ENCODE assay signal across 23 mouse cellular contexts in genomic region chr12:24648094-24648493, GRCm38 (mm10). TPM values are rescaled to one million over a fixed set of nuclear protein-coding genes. Genes with fewer than 3 reads are reported as not detected.
A peak's percentile ranks its signal among the peaks of the same experiment; 100 is the strongest.
DNase-seq lines count a peak whose midpoint lies in the region; ATAC-seq and TF ChIP-seq lines count a peak whose summit lies in the region.
"Had no signal": no experiment of that assay in that cellular context is flagged by ENCODE, and none has a peak within 500 bp of the region (broad histone marks: within the 10 kb centered on the region; RNA-seq: fewer than 3 reads in every experiment).

No protein-coding gene starts in this region.

- no peak overlapping the region for H3K4me2 ChIP-seq in liver, postnatal 0 days (ENCODE audit: low read depth, low read length)
- H3K4me2 ChIP-seq in midbrain, embryonic 15.5 days, result no peak overlapping the region
- no peak overlapping the region for H3K4me2 ChIP-seq in forebrain, embryonic 15.5 days (replicated peaks)
- H3K4me2 ChIP-seq: forebrain, embryonic 13.5 days; hindbrain, embryonic 14.5 days had no signal

- TF ChIP-seq EP300 in heart, adult 2 months (IDR thresholded peaks at IDR 0.05; ENCODE audit: insufficient read depth, low read depth, low read length), result no peak
- TF ChIP-seq EP300 in liver, postnatal 0 days (IDR thresholded peaks at IDR 0.05; ENCODE audit: low read depth), result no peak

- intact Hi-C loops in heart, adult 2 months (cut with DNase I), result no loop called here

- no peak for TF ChIP-seq POLR2A in heart, adult 2 months (IDR thresholded peaks at IDR 0.05; ENCODE audit: insufficient read depth, low read depth, low read length)
- TF ChIP-seq POLR2A in liver, adult 2 months (IDR thresholded peaks at IDR 0.05; ENCODE audit: extremely low read depth, insufficient read depth, low read length), result no peak

- no peaks in the 10 kb centered on the region for H3K27me3 ChIP-seq in heart, adult 2 months (ENCODE audit: control insufficient read depth, insufficient read depth, low read length)
- no peaks in the 10 kb centered on the region for H3K27me3 ChIP-seq in liver, adult 2 months (ENCODE audit: control insufficient read depth, insufficient read depth, low read length)
- H3K27me3 ChIP-seq in liver, postnatal 0 days (ENCODE audit: insufficient read depth, low read length), result no peaks in the 10 kb centered on the region
- no peaks in the 10 kb centered on the region for H3K27me3 ChIP-seq in midbrain, embryonic 15.5 days (replicated peaks)
- H3K27me3 ChIP-seq in forebrain, embryonic 15.5 days, result no peaks in the 10 kb centered on the region
- H3K27me3 ChIP-seq: forebrain, embryonic 13.5 days; Patski had no signal

- no peaks in the 10 kb centered on the region for H3K79me2 ChIP-seq in heart, adult 2 months (replicated peaks; ENCODE audit: control insufficient read depth, insufficient read depth, low read length)
- H3K79me2 ChIP-seq in liver, adult 2 months (ENCODE audit: control insufficient read depth, insufficient read depth, low read length), result peaks cover 9% of the 10 kb centered on the region; the same call in 1 of the 2 replicates

- no peak for TF ChIP-seq CTCF in heart, adult 2 months (IDR thresholded peaks at IDR 0.05)
- no peak for TF ChIP-seq CTCF in liver, adult 2 months (IDR thresholded peaks at IDR 0.05; ENCODE audit: low read depth, low read length)
- no peak for TF ChIP-seq CTCF in liver, postnatal 0 days (IDR thresholded peaks at IDR 0.05; ENCODE audit: low read depth)

- H3K4me1 ChIP-seq in heart, adult 2 months (ENCODE audit: control insufficient read depth, insufficient read depth, low read length), result peaks cover 19% of the 10 kb centered on the region
- peaks cover 22% of the 10 kb centered on the region for H3K4me1 ChIP-seq in liver, adult 2 months (ENCODE audit: control insufficient read depth, insufficient read depth, low read length)
- peaks cover 59% of the 10 kb centered on the region for H3K4me1 ChIP-seq in liver, postnatal 0 days (ENCODE audit: insufficient read depth)
- peaks cover 41% of the 10 kb centered on the region for H3K4me1 ChIP-seq in brown adipose tissue, adult 24 weeks (ENCODE audit: control insufficient read depth, insufficient read depth, insufficient read length, low read length)
- peaks cover 21% of the 10 kb centered on the region for H3K4me1 ChIP-seq in midbrain, embryonic 15.5 days
- peaks cover 21% of the 10 kb centered on the region for H3K4me1 ChIP-seq in forebrain, embryonic 15.5 days

- DNase-seq in heart, adult 2 months, result no peak
- DNase-seq in heart, postnatal 4 days, result no peak
- DNase-seq in liver, adult 2 months (ENCODE audit: extremely low read depth, low read depth, low spot score), result peak; percentile 81
- no peak for DNase-seq in liver, postnatal 0 days
- DNase-seq: adrenal gland, adult 2 months; adrenal gland, postnatal 25 days; cerebellum, adult 2 months; cerebellum, postnatal 10 days; gastrocnemius, adult 2 months; gastrocnemius, postnatal 25 days; heart, postnatal 10 days had no signal

- H3K9me3 ChIP-seq in liver, postnatal 0 days (ENCODE audit: low read length), result no peaks in the 10 kb centered on the region
- H3K9me3 ChIP-seq in midbrain, embryonic 15.5 days, result no peaks in the 10 kb centered on the region
- H3K9me3 ChIP-seq in forebrain, embryonic 15.5 days, result no peaks in the 10 kb centered on the region
- H3K9me3 ChIP-seq: embryonic facial prominence, embryonic 10.5 days; forebrain, embryonic 13.5 days; heart, embryonic 10.5 days; hindbrain, embryonic 10.5 days had no signal

- WGBS in heart, adult 2 months, result 46% methylated on average over 1 of the region's 1 CpGs
- WGBS in liver, adult 2 months, result 17% methylated on average over 1 of the region's 1 CpGs
- WGBS in liver, postnatal 0 days (ENCODE audit: insufficient replicate concordance), result 83% methylated on average over 1 of the region's 1 CpGs
- 54% methylated on average over 1 of the region's 1 CpGs for WGBS in midbrain, embryonic 15.5 days
- WGBS in forebrain, embryonic 15.5 days, result 66% methylated on average over 1 of the region's 1 CpGs

- H3K27ac ChIP-seq in heart, adult 2 months, result peak overlapping the region; percentile 28; the same call in 1 of the 2 replicates
- no peak overlapping the region for H3K27ac ChIP-seq in liver, adult 2 months (replicated peaks; ENCODE audit: insufficient read depth, low read depth, low read length)
- no peak overlapping the region for H3K27ac ChIP-seq in liver, postnatal 0 days (ENCODE audit: low read depth)
- H3K27ac ChIP-seq in brown adipose tissue, adult 24 weeks (replicated peaks; ENCODE audit: low read depth, low read length), result peak overlapping the region; percentile 47
- no peak overlapping the region for H3K27ac ChIP-seq in midbrain, embryonic 15.5 days
- H3K27ac ChIP-seq in forebrain, embryonic 15.5 days (replicated peaks), result no peak overlapping the region
- H3K27ac ChIP-seq: embryonic facial prominence, embryonic 10.5 days; forebrain, embryonic 13.5 days; gastrocnemius, adult 2 months; heart, embryonic 10.5 days; hindbrain, embryonic 10.5 days; hindbrain, embryonic 14.5 days had no signal

- no peaks in the 10 kb centered on the region; the same call in 1 of the 2 replicates for H3K36me3 ChIP-seq in heart, adult 2 months (ENCODE audit: control insufficient read depth, insufficient read depth, low read length)
- H3K36me3 ChIP-seq in liver, adult 2 months (ENCODE audit: control insufficient read depth, insufficient read depth, low read length), result no peaks in the 10 kb centered on the region
- H3K36me3 ChIP-seq in liver, postnatal 0 days (replicated peaks; ENCODE audit: insufficient read depth, low read length), result no peaks in the 10 kb centered on the region
- H3K36me3 ChIP-seq in midbrain, embryonic 15.5 days (replicated peaks), result no peaks in the 10 kb centered on the region
- H3K36me3 ChIP-seq in forebrain, embryonic 15.5 days, result no peaks in the 10 kb centered on the region
- H3K36me3 ChIP-seq: embryonic facial prominence, embryonic 10.5 days; heart, embryonic 10.5 days; hindbrain, embryonic 10.5 days had no signal

- ATAC-seq in liver, postnatal 0 days, result no peak
- ATAC-seq in midbrain, embryonic 15.5 days (replicated peaks), result no peak
- no peak for ATAC-seq in forebrain, embryonic 15.5 days (replicated peaks)
- ATAC-seq: activated CD4-positive, CD25-positive, alpha-beta regulatory T cell, adult 4 months; forebrain, embryonic 13.5 days; Patski had no signal

- H3K9ac ChIP-seq in heart, adult 2 months (ENCODE audit: low read depth, low read length), result no peak overlapping the region
- H3K9ac ChIP-seq in liver, adult 2 months (ENCODE audit: low read depth, low read length), result no peak overlapping the region
- H3K9ac ChIP-seq in liver, postnatal 0 days (replicated peaks), result no peak overlapping the region
- no peak overlapping the region for H3K9ac ChIP-seq in midbrain, embryonic 15.5 days
- H3K9ac ChIP-seq in forebrain, embryonic 15.5 days (replicated peaks), result no peak overlapping the region
- H3K9ac ChIP-seq: forebrain, embryonic 13.5 days; hindbrain, embryonic 14.5 days had no signal

- H3K4me3 ChIP-seq in heart, adult 2 months, result no peak overlapping the region
- no peak overlapping the region for H3K4me3 ChIP-seq in liver, adult 2 months (ENCODE audit: insufficient read depth, low read depth, low read length)
- no peak overlapping the region for H3K4me3 ChIP-seq in liver, postnatal 0 days (ENCODE audit: low read depth, low read length)
- no peak overlapping the region for H3K4me3 ChIP-seq in brown adipose tissue, adult 24 weeks (ENCODE audit: insufficient read depth, low read depth, low read length)
- H3K4me3 ChIP-seq in midbrain, embryonic 15.5 days, result no peak overlapping the region
- H3K4me3 ChIP-seq in forebrain, embryonic 15.5 days, result no peak overlapping the region
- H3K4me3 ChIP-seq: embryonic facial prominence, embryonic 10.5 days; forebrain, embryonic 13.5 days; gastrocnemius, adult 2 months; heart, embryonic 10.5 days; hindbrain, embryonic 10.5 days had no signal

RNA-seq across cellular contexts. Expression of gene Klf11, which starts 3.0 kb away (rescaled TPM):
- 10 to 100 TPM in 1 of 2 experiments, 1 to 10 TPM in 1; 7.8 to 13.5 TPM for total RNA-seq in heart, adult 2 months (2021)
- 8.8 and 15.1 TPM in 2 replicates for polyA plus RNA-seq in heart, adult 2 months (2012; rRNA removed)
- total RNA-seq in heart, postnatal 4 days (2021), result 10 to 100 TPM; 32.6 to 35.8 TPM
- 5.9 and 9.9 TPM in 2 replicates for total RNA-seq in liver, adult 2 months (2014; rRNA removed)
- polyA plus RNA-seq in liver, adult 2 months (2012; rRNA removed), result 2.8 and 3.5 TPM in 2 replicates
- 4.0 and 5.3 TPM in 2 replicates for polyA plus RNA-seq in liver, postnatal 0 days (2015; fragmentation: Nextera tagmentation; extraction: Ambion mirVana)
- 6.0 and 7.7 TPM in 2 replicates for polyA plus RNA-seq in brown adipose tissue, adult 24 weeks (2012; ENCODE audit: insufficient read depth, insufficient read length, missing spikeins)
- 19.2 and 19.9 TPM in 2 replicates for polyA plus RNA-seq in midbrain, embryonic 15.5 days (2015; fragmentation: Nextera tagmentation; extraction: Ambion mirVana)
- polyA plus RNA-seq in forebrain, embryonic 15.5 days (2015; fragmentation: Nextera tagmentation; extraction: Ambion mirVana), result 16.6 and 17.7 TPM in 2 replicates

RNA-seq across cellular contexts. Expression of gene Cys1, which starts 33.5 kb away (rescaled TPM):
- total RNA-seq in heart, adult 2 months (2021), result 1 to 10 TPM; 3.3 to 4.0 TPM
- polyA plus RNA-seq in heart, adult 2 months (2012; rRNA removed), result 5.6 and 7.4 TPM in 2 replicates
- 1 to 10 TPM; 2.8 to 3.4 TPM for total RNA-seq in heart, postnatal 4 days (2021)
- total RNA-seq in liver, adult 2 months (2014; rRNA removed), result 2.8 and 3.1 TPM in 2 replicates
- polyA plus RNA-seq in liver, adult 2 months (2012; rRNA removed), result 4.3 and 5.3 TPM in 2 replicates
- polyA plus RNA-seq in liver, postnatal 0 days (2015; fragmentation: Nextera tagmentation; extraction: Ambion mirVana), result 0.31 and 0.50 TPM in 2 replicates
- 1.6 and 2.7 TPM in 2 replicates for polyA plus RNA-seq in brown adipose tissue, adult 24 weeks (2012; ENCODE audit: insufficient read depth, insufficient read length, missing spikeins)
- 1.8 and 3.3 TPM in 2 replicates for polyA plus RNA-seq in midbrain, embryonic 15.5 days (2015; fragmentation: Nextera tagmentation; extraction: Ambion mirVana)
- polyA plus RNA-seq in forebrain, embryonic 15.5 days (2015; fragmentation: Nextera tagmentation; extraction: Ambion mirVana), result 2.1 TPM in 2 replicates
- total RNA-seq: granulocyte monocyte progenitor cell, adult 5-6 weeks; MEL had no signal

RNA-seq across cellular contexts. Expression of gene Rrm2, which starts 59.9 kb away (rescaled TPM):
- total RNA-seq in heart, adult 2 months (2021), result 1 to 10 TPM; 1.8 to 2.1 TPM
- polyA plus RNA-seq in heart, adult 2 months (2012; rRNA removed), result 0.82 and 1.7 TPM in 2 replicates
- total RNA-seq in heart, postnatal 4 days (2021), result 100 to 1,000 TPM; 166 to 174 TPM
- 2.8 and 3.8 TPM in 2 replicates for total RNA-seq in liver, adult 2 months (2014; rRNA removed)
- polyA plus RNA-seq in liver, adult 2 months (2012; rRNA removed), result 0.80 TPM in 2 replicates
- polyA plus RNA-seq in liver, postnatal 0 days (2015; fragmentation: Nextera tagmentation; extraction: Ambion mirVana), result 235 and 276 TPM in 2 replicates
- 0.63 TPM in 2 replicates for polyA plus RNA-seq in brown adipose tissue, adult 24 weeks (2012; ENCODE audit: insufficient read depth, insufficient read length, missing spikeins)
- polyA plus RNA-seq in midbrain, embryonic 15.5 days (2015; fragmentation: Nextera tagmentation; extraction: Ambion mirVana), result 46.2 and 48.6 TPM in 2 replicates
- polyA plus RNA-seq in forebrain, embryonic 15.5 days (2015; fragmentation: Nextera tagmentation; extraction: Ambion mirVana), result 180 and 182 TPM in 2 replicates

Comparison
In these comparisons a context has a peak if more than half of its experiments do, and no peak if none do; other contexts are left out.
1. RNA of gene Rrm2, which starts 59.9 kb away (polyA plus RNA-seq): 235 to 276 TPM in liver, postnatal 0 days, 180 to 182 TPM in forebrain, embryonic 15.5 days and 46.2 to 48.6 TPM in midbrain, embryonic 15.5 days; 0.82 to 1.7 TPM in heart, adult 2 months, 0.80 TPM in liver, adult 2 months and 0.63 TPM in brown adipose tissue, adult 24 weeks; every median in the first group is over 10 times any median in the second.
2. H3K27ac ChIP-seq: peak in heart, adult 2 months (single experiment) and brown adipose tissue, adult 24 weeks (single experiment); none in liver, adult 2 months (single experiment), liver, postnatal 0 days (single experiment), midbrain, embryonic 15.5 days (single experiment) and forebrain, embryonic 15.5 days (single experiment).